Mouse (Mus musculus): Measurements from ENCODE around the gene H2-DMb1. TPM values are rescaled to one million over a fixed set of nuclear protein-coding genes. Genes with fewer than 3 reads are reported as not detected.

The H2-DMb1 gene
- polyA plus RNA-seq, 1 experiment from 2014 or later, result not detected

DNA sequence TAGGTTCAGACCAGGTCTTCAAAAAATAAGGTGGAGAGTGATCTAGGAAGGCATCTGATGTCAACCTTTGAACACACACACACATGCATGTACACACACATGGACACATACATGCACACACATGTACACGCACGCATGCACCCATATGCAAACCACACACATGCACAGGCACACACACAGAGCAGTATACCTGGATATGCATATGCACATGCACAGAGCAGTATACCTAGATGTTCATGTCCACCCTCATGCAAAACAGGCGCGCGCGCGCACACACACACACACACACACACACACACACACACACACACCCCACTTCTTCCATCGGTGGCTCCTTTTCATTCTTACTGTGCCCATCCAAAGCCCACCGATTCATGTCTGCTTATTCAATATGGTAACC is 55.0 kb downstream of the H2-DMb1 start:
- H3K9me3 ChIP-seq (replicated peaks), result no peaks in the 10 kb centered on the region; the same call in 1 of the 2 replicates
- no peak overlapping the region for H3K4me3 ChIP-seq
- 95% methylated on average over 9 of the region's 9 CpGs for WGBS
- ATAC-seq, result no peak
- H3K9ac ChIP-seq, result no peak overlapping the region
- H3K4me2 ChIP-seq, result no peak overlapping the region
- peaks cover 11% of the 10 kb centered on the region; the same call in 1 of the 2 replicates for H3K4me1 ChIP-seq
- no peaks in the 10 kb centered on the region for H3K36me3 ChIP-seq (ENCODE audit: poor library complexity, severe bottlenecking)
- H3K27ac ChIP-seq, result no peak overlapping the region
- H3K27me3 ChIP-seq, result peaks cover 81% of the 10 kb centered on the region

DNA sequence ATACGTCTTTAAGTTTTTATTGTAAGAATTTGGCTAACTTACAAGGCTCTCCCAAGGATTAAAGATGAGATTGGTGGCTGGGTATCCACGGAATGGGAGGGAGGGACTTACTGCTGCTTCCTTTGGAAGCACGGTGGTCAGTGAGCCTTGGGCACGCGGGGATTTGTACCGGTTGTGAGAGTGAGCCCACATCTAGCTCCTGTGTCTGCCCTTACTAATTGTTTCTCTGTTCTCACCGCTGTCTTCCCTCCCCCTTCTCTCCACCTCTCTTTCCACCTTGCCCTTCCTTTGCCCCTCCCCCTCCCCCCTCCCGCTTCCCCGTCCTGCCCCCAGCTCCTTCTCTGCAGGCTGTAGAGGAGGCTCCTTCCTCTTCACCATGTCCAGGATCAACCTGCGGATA is 55.5 kb downstream of the H2-DMb1 start:
- ATAC-seq, result no peak
- H3K9me3 ChIP-seq (replicated peaks), result no peaks in the 10 kb centered on the region; the same call in 1 of the 2 replicates
- no peak overlapping the region for H3K9ac ChIP-seq
- 28% methylated on average over 10 of the region's 10 CpGs for WGBS
- no peak overlapping the region for H3K4me2 ChIP-seq
- peaks cover 11% of the 10 kb centered on the region; the same call in 1 of the 2 replicates for H3K4me1 ChIP-seq
- no peak overlapping the region for H3K27ac ChIP-seq
- no peaks in the 10 kb centered on the region for H3K36me3 ChIP-seq (ENCODE audit: poor library complexity, severe bottlenecking)
- no peak overlapping the region for H3K4me3 ChIP-seq
- H3K27me3 ChIP-seq, result peaks cover 80% of the 10 kb centered on the region

DNA sequence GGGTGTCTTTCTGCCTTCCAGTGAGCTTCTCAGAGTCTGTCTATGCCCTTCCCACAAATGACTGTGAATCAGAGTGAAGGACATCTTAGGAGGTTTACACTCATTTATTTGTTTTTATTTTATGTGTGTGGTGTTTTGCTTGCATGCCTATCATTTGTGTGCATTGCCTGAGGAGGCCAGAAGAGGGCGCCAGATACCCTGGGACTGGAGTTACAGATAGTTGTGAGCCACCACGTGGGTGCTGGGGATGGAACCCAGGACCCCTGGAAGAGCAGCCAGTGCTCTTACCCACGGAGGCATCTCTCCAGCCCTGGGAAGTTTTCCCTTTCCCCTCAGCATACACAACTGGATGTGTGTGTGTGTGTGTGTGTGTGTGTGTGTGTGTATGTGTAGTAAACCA is 56.8 kb downstream of the H2-DMb1 start:
- Histone ChIP-seq H3K4me3 (no peak overlapping the region), H3K36me3 (ENCODE audit: poor library complexity, severe bottlenecking) (no peaks in the 10 kb centered on the region), H3K9ac (no peak overlapping the region), H3K4me2 (no peak overlapping the region), H3K9me3 (replicated peaks) (no peaks in the 10 kb centered on the region; the same call in 1 of the 2 replicates), H3K27ac (no peak overlapping the region), H3K4me1 (peaks cover 13% of the 10 kb centered on the region; the same call in 1 of the 2 replicates), H3K27me3 (peaks cover 83% of the 10 kb centered on the region)
- 33% methylated on average over 3 of the region's 3 CpGs for WGBS
- ATAC-seq, result no peak

Other genes starting within 250 kb of the H2-DMb1 start
- 0.28 and 0.49 TPM in 2 replicates for gene Platr17, start 247.9 kb upstream of the H2-DMb1 start, polyA plus RNA-seq (2015; fragmentation: Nextera tagmentation; extraction: Ambion mirVana)
- gene Daxx, start 243.7 kb upstream of the H2-DMb1 start, polyA plus RNA-seq (2015; fragmentation: Nextera tagmentation; extraction: Ambion mirVana), result 60.7 and 68.0 TPM in 2 replicates
- gene Tapbp, start 237.2 kb upstream of the H2-DMb1 start, polyA plus RNA-seq (2015; fragmentation: Nextera tagmentation; extraction: Ambion mirVana), result 12.3 and 15.0 TPM in 2 replicates
- gene Zbtb22, start 237.2 kb upstream of the H2-DMb1 start, polyA plus RNA-seq (2015; fragmentation: Nextera tagmentation; extraction: Ambion mirVana), result 18.1 and 20.6 TPM in 2 replicates
- gene Rgl2, start 223.5 kb upstream of the H2-DMb1 start, polyA plus RNA-seq (2015; fragmentation: Nextera tagmentation; extraction: Ambion mirVana), result 39.3 and 46.6 TPM in 2 replicates
- gene Pfdn6, start 212.7 kb upstream of the H2-DMb1 start, polyA plus RNA-seq (2015; fragmentation: Nextera tagmentation; extraction: Ambion mirVana), result 204 and 214 TPM in 2 replicates
- 28.4 and 29.4 TPM in 2 replicates for gene Wdr46, start 212.4 kb upstream of the H2-DMb1 start, polyA plus RNA-seq (2015; fragmentation: Nextera tagmentation; extraction: Ambion mirVana)
- gene B3galt4, start 201.6 kb upstream of the H2-DMb1 start, polyA plus RNA-seq (2015; fragmentation: Nextera tagmentation; extraction: Ambion mirVana), result 7.3 and 9.4 TPM in 2 replicates
- gene Vps52, start 197.3 kb upstream of the H2-DMb1 start, polyA plus RNA-seq (2015; fragmentation: Nextera tagmentation; extraction: Ambion mirVana), result 58.6 and 61.4 TPM in 2 replicates
- 1,165 and 1,184 TPM in 2 replicates for gene Rps18, start 197.1 kb upstream of the H2-DMb1 start, polyA plus RNA-seq (2015; fragmentation: Nextera tagmentation; extraction: Ambion mirVana)
- gene H2-K1, start 152.7 kb upstream of the H2-DMb1 start, polyA plus RNA-seq (2015; fragmentation: Nextera tagmentation; extraction: Ambion mirVana), result 12.9 and 24.0 TPM in 2 replicates
- gene Ring1, start 128.4 kb upstream of the H2-DMb1 start, polyA plus RNA-seq (2015; fragmentation: Nextera tagmentation; extraction: Ambion mirVana), result 12.4 and 15.3 TPM in 2 replicates
- gene H2-Ke6, start 125.0 kb upstream of the H2-DMb1 start, polyA plus RNA-seq (2015; fragmentation: Nextera tagmentation; extraction: Ambion mirVana), result 76.0 and 88.0 TPM in 2 replicates
- gene Slc39a7, start 121.4 kb upstream of the H2-DMb1 start, polyA plus RNA-seq (2015; fragmentation: Nextera tagmentation; extraction: Ambion mirVana), result 139 and 159 TPM in 2 replicates
- gene Rxrb, start 121.3 kb upstream of the H2-DMb1 start, polyA plus RNA-seq (2015; fragmentation: Nextera tagmentation; extraction: Ambion mirVana), result 52.6 and 57.1 TPM in 2 replicates
- 0.80 and 1.3 TPM in 2 replicates for gene Col11a2, start 113.6 kb upstream of the H2-DMb1 start, polyA plus RNA-seq (2015; fragmentation: Nextera tagmentation; extraction: Ambion mirVana)
- gene H2-Oa, start 60.7 kb upstream of the H2-DMb1 start, polyA plus RNA-seq (2015; fragmentation: Nextera tagmentation; extraction: Ambion mirVana), result not detected in 2 replicates
- gene H2-DMa, start 33.5 kb upstream of the H2-DMb1 start, polyA plus RNA-seq (2015; fragmentation: Nextera tagmentation; extraction: Ambion mirVana), result 8.7 and 10.0 TPM in 2 replicates
- 124 and 125 TPM in 2 replicates for gene Brd2, start 30.4 kb upstream of the H2-DMb1 start, polyA plus RNA-seq (2015; fragmentation: Nextera tagmentation; extraction: Ambion mirVana)
- gene H2-DMb2, start 9.8 kb upstream of the H2-DMb1 start, polyA plus RNA-seq (2015; fragmentation: Nextera tagmentation; extraction: Ambion mirVana), result 0.20 TPM in 1 of 2 replicates, not detected in the other
- gene Tap1, start 34.5 kb downstream of the H2-DMb1 start, polyA plus RNA-seq (2015; fragmentation: Nextera tagmentation; extraction: Ambion mirVana), result 0.84 and 0.94 TPM in 2 replicates
- gene Psmb9, start 34.7 kb downstream of the H2-DMb1 start, polyA plus RNA-seq (2015; fragmentation: Nextera tagmentation; extraction: Ambion mirVana), result 0.43 and 0.73 TPM in 2 replicates
- 0.65 and 1.6 TPM in 2 replicates for gene Psmb8, start 44.6 kb downstream of the H2-DMb1 start, polyA plus RNA-seq (2015; fragmentation: Nextera tagmentation; extraction: Ambion mirVana)
- 0.76 and 0.87 TPM in 2 replicates for gene Tap2, start 50.5 kb downstream of the H2-DMb1 start, polyA plus RNA-seq (2015; fragmentation: Nextera tagmentation; extraction: Ambion mirVana)
- not detected in 2 replicates for gene H2-Ob, start 85.8 kb downstream of the H2-DMb1 start, polyA plus RNA-seq (2015; fragmentation: Nextera tagmentation; extraction: Ambion mirVana)
- 1.4 and 1.5 TPM in 2 replicates for gene H2-Ab1, start 104.6 kb downstream of the H2-DMb1 start, polyA plus RNA-seq (2015; fragmentation: Nextera tagmentation; extraction: Ambion mirVana)
- gene H2-Aa, start 134.8 kb downstream of the H2-DMb1 start, polyA plus RNA-seq (2015; fragmentation: Nextera tagmentation; extraction: Ambion mirVana), result 0.21 TPM in 1 of 2 replicates, not detected in the other
- 1.6 TPM in 2 replicates for gene H2-Eb1, start 152.8 kb downstream of the H2-DMb1 start, polyA plus RNA-seq (2015; fragmentation: Nextera tagmentation; extraction: Ambion mirVana)
- gene H2-Eb2, start 172.6 kb downstream of the H2-DMb1 start, polyA plus RNA-seq (2015; fragmentation: Nextera tagmentation; extraction: Ambion mirVana), result not detected in 2 replicates
- gene Btnl2, start 201.8 kb downstream of the H2-DMb1 start, polyA plus RNA-seq (2015; fragmentation: Nextera tagmentation; extraction: Ambion mirVana), result not detected in 2 replicates
- gene Btnl1, start 224.1 kb downstream of the H2-DMb1 start, polyA plus RNA-seq (2015; fragmentation: Nextera tagmentation; extraction: Ambion mirVana), result not detected in 2 replicates
- 2.4 and 2.6 TPM in 2 replicates for gene BC051142, start 245.7 kb downstream of the H2-DMb1 start, polyA plus RNA-seq (2015; fragmentation: Nextera tagmentation; extraction: Ambion mirVana)

All from forebrain, embryonic 13.5 days (tissue).